Mouse (Mus musculus): ENCODE data around the gene Arid2. TPM values are rescaled to one million over a fixed set of nuclear protein-coding genes. Genes with fewer than 3 reads are reported as not detected.
A peak's percentile ranks its signal among the peaks of the same experiment; 100 is the strongest.
"Not testable (repeated sequence)": the region's sequence is repeated elsewhere in the genome, so short reads cannot be mapped to it uniquely, and the experiment has no call there.

Gene Arid2
- total RNA-seq, 2 experiments from 2014 or later, result 37.5 to 42.5 TPM

- DNase-seq, result no peak
Measured at GRCm38 (mm10) chr15:96419920-96420319, 132.6 kb downstream of the Arid2 start.

DNA sequence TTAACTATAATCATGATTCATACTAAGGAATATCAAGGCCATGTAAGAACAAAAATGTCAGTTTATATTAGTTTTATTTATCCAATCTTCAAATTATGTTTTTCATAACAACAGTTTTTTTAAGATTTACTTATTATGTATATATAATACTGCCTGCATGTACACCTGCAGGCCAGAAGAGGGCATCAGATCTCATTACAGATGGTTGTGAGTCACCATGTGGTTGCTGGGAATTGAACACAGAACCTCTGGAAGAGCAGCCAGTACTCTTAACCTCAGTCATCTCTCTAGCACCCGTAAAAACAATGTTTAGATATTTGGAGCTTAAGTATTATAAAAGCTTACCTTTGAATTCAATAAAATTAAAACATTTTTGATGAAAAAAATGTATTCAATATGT, 146.9 kb downstream of the Arid2 start:
- no peak for DNase-seq

- DNase-seq, result not testable (repeated sequence)
Measured at GRCm38 (mm10) chr15:96441480-96441879, 154.2 kb downstream of the Arid2 start.

GRCm38 (mm10) chr15:96446785-96447184, 159.5 kb downstream of the Arid2 start:
- no peak for DNase-seq

DNA sequence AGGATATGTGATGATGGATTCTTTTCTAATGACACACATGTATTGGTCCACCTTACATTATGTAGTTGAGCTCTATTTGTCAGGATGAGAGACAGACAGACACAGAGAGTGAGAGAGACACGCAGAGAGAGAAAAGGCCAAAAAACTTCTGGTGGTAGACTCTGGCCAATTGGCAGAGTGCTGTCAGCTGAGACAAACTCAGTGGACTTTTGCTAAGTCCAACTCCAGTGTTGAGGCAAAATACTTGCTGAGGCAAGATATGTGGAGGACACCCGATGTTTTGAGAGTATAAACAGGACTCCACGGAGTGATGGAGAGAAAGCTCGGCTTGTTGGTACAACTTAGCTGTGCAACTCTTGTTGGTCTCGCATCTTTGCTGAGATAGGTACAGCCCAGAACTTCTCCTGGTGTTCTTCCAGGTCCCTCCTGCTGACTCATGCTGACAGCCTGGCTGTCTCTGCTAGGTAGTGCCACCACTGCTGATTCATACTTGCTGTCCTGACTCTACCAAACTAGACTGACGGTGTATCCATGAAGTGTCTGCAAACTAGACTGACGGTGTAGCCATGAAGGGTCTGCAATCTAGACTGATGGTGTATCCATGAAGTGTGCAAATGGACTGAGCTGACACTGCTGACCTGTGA, 161.5 kb downstream of the Arid2 start:
- DNase-seq, result peak; percentile 44 to 50

GRCm38 (mm10) chr15:96453346-96453745, 166.0 kb downstream of the Arid2 start:
- DNase-seq, result no peak

Small RNAs within 50 kb of the gene (microRNA-seq; reads per million reads assigned to microRNA genes)
- gene Gm25397, result not detected

Other genes with a start within 250 kb of the Arid2 start
- gene Scaf11, start 173.3 kb downstream of the Arid2 start, total RNA-seq (2021), result 10 to 100 TPM; 69.9 to 90.3 TPM